Mouse (Mus musculus): Measurements from ENCODE around the gene Gata3.

Gata3 gene

DNA sequence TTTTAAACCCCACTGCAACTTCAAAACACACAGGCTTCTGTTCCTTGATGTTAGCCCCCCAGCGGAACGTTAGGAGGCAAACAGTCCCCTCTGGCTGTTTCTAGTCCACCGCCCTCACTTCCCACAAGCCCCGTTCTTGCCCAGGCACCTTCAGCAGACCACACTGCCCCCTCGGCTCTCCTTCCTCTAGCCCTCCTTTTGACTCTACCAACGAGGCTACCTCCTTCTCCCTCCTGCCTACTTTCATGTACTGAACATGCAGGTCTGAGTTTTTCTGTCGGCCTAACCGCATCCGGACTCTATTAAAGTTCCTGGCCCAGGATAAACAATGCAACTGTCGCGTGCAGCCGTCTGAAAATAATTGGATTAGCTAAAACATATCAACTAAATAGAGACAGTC is 17.2 kb downstream of the Gata3 start:
- DNase-seq (ENCODE audit: low spot score in 2 of 2) = no peak

GRCm38 (mm10) chr2:9871798-9872197 is 18.0 kb downstream of the Gata3 start:
- DNase-seq (ENCODE audit: low spot score in 2 of 2) = no peak

DNA sequence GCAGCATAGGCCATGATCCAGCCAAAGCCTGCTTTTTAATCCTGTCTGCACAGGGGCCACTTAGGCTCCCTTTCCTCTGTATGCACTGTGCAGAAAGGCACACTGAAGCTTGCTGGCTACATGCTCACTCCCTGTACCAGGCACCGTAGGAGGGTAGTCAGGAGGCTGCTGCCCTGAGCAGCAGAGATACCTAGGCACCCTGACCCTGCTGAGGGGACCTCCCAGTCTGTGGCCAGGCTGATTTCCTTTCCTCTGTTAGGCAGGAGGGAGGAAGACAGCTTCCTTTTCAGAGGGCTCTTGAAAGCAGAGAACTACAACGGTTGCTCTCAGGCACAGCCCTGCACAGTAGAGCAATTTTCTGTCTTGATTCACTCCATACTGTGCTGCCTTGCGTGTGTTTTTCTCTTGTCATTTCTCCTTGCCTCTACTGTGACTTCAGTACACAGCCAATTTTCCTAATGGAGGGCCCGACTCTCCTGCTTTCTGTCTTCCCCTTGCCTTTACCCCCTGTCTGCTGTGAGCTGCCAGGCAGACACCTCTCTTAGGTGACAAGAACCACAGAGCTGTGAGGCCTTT is 18.6 kb downstream of the Gata3 start:
- no peak for DNase-seq (ENCODE audit: low spot score in 2 of 2)

DNA sequence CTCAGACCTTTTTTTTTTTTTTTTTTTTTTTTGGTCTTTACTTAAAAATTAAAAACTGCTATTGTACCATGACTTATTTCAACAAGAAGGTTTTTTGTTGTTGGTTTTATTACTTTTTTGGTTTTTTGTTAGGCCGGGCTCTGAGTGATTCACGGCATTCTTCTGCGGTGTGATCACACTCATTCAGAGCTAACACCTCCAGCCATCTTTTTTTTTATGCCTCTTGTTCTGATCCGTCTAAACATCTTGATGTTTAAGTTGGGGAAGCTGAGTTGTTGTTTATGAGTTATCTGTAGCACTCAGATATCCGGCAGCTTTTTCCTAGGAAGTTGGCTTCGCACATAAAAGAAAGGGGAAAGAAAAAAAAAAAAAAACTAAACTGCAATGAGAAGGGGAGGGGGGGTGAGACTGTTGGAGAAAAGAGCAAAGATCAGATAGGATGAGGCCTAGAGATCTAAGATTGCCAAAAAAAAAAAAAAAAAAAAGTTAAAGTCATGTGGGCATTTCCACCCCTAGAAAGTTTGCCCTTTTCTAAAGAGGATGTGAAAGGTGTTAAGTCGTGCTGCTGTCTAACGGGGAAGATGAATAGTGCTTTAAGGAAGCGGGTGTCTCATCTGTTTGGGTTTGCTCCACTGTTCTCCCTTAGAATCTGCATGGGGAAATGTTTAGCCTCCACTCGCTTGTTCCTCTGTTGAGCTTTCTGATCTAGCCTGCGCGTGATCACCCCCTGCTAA is 22.6 kb downstream of the Gata3 start:
- DNase-seq (ENCODE audit: low spot score in 2 of 2) = no peak

DNA sequence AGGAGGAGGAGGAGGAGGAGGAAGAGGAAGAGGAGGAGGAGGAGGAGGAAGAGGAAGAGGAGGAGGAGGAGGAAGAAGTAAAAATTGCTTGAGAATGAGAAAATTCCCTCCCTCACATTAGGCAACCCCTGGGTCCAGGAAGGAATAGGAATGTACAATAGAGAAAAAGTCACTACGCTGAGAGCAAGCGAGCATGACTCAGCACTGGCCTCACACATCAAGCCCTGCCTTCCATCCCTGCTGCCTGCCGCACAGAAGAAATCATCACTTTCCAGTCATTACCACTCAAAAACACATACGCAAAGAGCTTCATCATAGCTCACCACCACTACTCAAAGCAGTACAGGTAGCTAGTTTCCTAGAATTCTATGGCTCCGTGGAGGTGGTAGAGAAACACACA is 29.1 kb downstream of the Gata3 start:
- DNase-seq (ENCODE audit: low spot score in 2 of 2) = no peak

GRCm38 (mm10) chr2:9855861-9856260 is 34.0 kb downstream of the Gata3 start:
- no peak for DNase-seq (ENCODE audit: low spot score in 2 of 2)

DNA sequence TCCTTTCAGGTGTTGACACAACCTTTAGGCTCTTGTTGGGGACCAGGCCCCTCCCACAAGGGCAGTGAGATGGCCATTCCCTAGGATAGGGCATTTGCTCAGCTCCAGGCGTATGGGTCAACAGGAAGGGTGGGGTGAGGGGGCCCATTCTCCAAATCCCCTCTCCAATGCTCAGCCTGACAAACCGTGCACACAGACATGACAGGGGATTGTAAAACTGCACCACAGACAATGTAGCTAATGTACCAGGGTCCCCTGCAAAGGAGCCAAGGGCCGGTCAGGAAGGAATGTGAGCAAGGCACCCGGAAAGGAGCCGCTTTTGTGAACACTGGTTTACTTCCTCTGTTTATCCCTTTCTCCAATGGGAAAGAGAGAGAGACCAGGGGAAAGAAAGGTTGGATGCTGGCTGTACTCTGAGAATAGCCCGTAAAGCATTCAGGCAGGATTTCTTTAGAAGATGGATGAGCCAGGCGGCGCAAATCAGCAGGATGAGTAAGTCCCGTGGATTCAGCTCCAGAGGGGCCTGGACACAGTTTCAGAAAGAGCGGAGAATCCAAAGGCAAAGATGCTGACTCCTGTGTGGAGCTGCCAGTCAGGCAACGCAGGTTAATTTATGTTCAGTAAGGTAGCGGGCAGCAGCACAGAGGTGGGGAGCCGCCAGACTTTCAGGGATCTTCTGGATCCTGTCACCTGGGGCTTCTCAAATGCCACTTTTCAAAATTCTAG is 36.8 kb downstream of the Gata3 start:
- DNase-seq (ENCODE audit: low spot score in 2 of 2) = no peak

GRCm38 (mm10) chr2:9835195-9835594 is 54.6 kb downstream of the Gata3 start:
- DNase-seq (ENCODE audit: low spot score in 2 of 2) = no peak

- DNase-seq (ENCODE audit: low spot score in 2 of 2) = no peak
Observed at GRCm38 (mm10) chr2:9833712-9834111, 56.1 kb downstream of the Gata3 start.

- no peak for DNase-seq (ENCODE audit: low spot score in 2 of 2)
Observed at GRCm38 (mm10) chr2:9827624-9828023, 62.2 kb downstream of the Gata3 start.

- DNase-seq (ENCODE audit: low spot score in 2 of 2) = peak in 1 of 2 experiments; percentile 28
Observed at GRCm38 (mm10) chr2:9820611-9821010, 69.2 kb downstream of the Gata3 start.

- no peak for DNase-seq (ENCODE audit: low spot score in 2 of 2)
Observed at GRCm38 (mm10) chr2:9818177-9818785, 71.6 kb downstream of the Gata3 start.
